Mouse (Mus musculus) adipocyte (in vitro differentiated cells): ENCODE measurements at regions not wholly inside any gene's neighbourhood (a gene's known extent, or its start where the extent isn't known, plus 50 kb on each side); places are given as distances from the start of the nearest gene placed in this dataset.

Source experiments
- DNase-seq: peaks from one replicate; pipeline ENCODE4 v3.0.0-alpha.2; 2016; ENCODE audit warnings: low spot score

DNA sequence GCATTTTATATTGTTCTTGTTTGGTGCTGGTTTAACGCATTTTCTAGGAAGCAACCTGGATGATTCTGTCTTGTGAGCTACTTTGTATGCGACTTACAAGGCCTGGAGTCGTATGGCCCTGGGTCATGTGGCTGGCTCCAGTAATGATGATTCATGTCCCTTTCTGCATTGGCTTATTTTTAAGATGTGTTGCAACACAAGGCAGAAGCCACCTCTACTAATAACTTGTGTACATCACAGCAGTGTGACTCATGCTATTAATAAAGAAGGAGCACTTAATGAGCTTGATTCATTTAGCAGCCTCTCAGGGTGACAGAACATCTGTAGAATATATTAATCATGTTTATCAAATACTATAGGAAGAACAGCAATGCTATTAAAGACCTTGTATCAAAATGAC is 84.0 kb downstream of the Slc5a7 start:
- DNase-seq = peak; percentile 25

DNA sequence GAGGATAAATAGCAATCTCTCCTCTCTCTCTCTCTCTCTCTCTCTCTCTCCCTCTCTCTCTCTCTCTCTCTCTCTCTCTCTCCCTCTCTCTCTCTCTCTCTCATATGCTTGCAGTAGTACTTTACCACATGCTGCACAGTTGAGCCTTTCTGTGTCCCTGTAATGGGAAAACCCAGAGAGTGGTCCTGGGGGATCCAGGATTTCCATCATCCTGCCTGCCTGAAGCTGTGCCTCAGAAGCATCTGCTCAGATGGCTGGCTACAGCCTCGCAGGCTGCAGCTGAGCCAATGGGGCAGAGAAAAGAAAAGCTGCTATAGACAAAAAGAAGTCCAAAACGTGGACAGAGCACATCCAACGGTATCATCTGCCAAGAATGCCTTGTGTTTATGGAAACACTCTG is 97.1 kb downstream of the Slc5a7 start:
- DNase-seq = no peak

DNA sequence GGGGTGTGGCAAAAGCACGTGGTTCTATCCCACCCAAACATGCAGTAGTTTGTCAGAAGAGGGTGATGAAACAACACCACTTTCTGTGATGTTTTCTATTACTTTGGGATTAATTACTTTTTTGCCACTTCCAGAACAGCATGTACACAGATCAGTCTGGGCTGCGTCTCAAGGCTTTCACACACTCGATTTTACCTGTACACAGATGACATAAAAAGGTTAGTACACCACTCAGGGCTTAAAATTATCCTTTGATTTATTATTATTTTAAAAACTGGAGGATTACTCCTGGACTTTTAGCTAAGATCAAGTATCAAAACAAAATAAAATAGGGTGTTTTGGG is 106.6 kb downstream of the Slc5a7 start:
- no peak for DNase-seq

DNA sequence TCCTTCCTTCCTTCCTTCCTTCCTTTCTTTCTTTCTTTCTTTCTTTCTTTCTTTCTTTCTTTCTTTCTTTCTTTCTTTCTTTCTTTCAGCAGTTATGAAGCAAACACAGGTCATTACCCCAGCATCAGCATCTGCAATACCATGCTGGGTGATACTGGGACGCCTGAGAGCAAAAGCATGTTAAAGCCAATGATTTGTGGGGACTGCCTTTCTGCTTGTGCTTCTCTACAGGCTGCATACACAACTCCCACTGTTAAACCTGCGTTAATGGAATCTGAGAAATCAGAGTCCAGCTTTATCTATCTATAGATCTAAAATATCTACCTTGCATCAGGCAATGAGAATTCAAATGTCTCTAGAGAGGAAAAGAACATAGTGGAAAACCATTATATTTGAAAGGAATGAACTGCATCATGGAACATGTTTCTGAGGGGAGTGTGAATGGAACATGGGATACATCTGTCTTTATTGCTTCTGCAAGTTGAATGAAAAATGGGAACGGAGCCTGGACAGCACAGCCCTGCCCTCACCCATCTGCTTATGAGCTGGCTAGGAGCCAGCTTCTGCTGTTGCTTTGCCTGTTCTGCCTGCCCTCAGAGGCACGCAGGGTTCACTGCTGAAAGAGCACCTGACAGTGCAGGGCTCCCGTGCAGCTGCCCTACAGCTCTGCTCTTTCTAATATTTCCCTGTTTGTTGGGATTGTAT is 107.2 kb downstream of the Slc5a7 start:
- DNase-seq = peak; percentile 40

DNA sequence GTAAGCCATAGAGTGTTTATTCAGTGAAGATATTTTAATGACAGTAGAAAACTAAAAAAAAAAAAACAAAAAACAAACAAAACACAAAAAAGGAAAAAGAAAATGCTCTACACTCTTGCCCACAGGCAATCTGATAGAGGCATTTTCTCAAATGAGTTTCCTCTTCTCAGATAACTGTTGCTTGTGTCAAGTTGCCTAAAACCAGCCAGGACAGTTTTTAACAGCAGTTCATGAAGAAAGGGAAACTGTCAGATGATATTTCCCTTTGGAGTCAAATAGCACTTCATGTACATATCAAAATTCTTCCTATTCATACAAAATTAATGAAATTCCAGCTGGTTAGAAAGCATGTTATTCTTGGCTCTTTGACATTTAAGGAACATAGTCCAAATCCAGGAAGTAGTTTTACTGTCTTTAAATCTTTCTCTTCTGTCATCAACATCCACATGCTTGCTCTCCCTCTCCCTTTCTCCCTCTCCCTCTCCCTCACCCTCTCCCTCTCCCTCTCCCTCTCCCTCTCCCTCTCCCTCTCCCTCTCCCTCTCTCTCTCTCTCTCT is 109.8 kb downstream of the Slc5a7 start:
- peak; percentile 18 for DNase-seq

DNA sequence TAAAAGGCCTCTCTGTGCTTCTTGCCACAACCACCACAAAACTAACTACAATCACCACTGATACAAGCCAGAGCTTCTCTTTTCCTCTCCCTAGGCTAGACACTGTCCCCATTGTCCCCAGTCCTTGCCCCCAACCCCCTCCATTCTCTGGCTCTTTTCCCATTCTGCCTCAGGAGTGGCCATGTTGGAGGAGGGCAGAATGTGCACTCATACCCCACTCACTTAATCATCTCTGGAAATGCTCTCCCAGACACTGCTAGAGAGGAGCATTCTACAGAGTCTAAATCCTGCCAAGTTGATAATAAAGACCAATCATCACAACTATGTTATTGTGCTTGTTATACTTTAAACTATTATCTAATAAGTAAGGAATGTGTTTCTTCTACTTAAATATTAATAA is 116.8 kb downstream of the Slc5a7 start:
- no peak for DNase-seq

DNA sequence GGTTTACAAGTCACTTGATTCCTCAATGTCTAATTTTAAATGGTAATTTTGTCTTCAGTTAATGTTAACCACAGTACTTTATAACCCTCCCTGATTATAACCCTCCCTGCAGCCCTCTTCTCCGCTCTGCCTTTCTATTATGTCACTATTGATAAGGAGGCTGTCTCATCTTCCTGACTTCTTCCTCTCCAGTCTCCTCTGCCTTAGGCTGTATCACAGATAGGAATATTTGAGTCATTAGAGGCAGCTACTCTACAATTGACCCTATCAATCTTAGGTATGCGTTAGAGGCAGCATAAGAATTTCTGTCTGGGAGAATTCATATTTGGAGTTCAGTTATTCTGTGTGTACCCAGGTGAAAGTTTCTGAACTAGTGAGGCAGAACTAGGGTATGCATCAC is 118.3 kb downstream of the Slc5a7 start:
- no peak for DNase-seq

DNA sequence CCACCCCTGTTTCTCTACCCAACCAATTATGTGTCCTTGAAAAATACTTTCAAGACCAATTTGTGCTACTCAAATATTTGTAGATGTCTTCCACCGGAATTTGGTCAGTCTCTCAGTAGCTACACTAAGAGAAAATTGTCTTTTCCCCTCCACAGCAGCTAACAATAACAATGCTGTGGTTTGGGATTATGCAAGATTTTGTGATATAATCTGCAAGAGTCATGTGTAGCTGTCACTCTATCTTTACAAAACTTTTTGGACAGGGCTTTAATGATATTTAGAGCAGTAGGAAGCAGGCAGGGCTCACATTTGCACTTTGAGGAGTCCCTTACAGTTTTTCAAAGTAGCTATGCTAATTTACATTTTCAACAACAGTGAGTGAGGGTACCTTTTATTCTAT is 128.1 kb downstream of the Slc5a7 start:
- DNase-seq = no peak

DNA sequence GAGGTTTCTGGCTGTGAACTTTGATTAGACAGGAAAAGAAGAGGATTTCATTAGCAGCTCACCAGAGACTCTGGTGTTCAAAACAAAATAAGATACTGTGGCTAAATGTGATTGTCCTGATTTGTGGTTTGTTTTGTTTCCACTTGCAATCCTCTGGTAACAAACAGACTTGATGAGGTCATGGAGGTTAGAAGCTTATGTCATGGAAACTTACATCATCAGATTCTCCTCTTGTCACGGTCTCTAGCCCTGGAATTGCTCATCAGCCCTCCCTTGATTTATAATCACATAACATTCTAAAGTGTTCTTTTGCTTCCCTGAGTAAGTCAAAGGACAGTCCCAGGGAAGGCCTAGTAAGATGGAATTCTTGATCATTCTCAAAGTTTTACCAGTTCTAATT is 130.8 kb downstream of the Slc5a7 start:
- peak; percentile 27 for DNase-seq

DNA sequence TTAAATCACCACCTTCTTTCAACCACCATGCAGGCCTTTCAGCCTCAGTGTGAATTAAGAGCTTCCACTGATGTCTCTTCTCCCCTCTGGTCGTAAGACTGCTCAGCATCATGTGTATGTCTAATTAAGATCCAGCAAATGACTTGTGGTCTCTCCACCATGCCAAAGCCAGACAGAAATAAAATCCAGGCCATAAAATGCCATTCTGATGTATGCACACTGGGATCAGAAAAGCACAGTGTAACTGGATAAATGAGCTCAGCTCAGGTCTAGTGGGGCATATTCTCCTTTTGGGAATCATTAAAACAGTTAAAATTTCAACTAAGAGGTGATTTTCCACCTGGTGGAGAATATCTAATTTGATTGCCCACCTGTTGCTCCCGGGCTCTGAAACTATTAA is 136.5 kb downstream of the Slc5a7 start:
- no peak for DNase-seq

DNA sequence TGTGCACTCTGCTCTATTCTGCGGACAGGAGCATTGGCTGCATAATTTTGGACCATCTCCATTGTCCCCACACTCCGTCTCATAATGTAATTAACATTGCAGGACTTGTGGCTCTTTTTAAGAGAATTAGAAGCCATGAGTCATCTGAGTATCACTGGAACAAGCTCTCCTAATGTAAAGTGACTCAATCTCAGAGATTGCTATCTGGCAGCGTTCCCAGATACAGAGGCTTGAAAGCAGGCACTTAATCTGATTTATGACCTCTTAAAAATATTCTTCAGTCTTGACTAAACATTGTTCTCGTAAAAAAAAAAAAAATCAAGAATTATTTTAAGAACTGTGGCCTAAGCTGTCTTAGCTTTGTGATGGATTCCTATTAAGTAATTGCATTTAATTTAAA is 140.1 kb downstream of the Slc5a7 start:
- peak; percentile 93 for DNase-seq

DNA sequence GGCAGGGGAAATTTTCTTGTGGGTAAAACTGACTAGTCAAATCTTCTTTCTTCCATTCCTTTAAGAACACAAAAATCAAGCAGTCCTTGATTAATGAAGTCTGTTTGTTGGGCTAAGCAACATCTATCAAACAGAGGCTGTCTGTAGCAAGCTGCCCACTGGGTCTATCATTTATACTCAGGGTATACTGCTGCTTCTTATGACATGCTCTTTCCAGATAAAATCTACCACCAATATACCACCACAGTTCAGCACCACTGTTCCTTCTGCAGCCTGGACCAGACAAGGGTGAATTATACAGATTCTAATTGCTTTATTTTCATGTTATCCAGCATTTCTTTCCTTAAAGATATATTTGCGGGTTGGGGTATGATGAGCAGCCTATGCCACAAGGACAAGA is 140.5 kb downstream of the Slc5a7 start:
- DNase-seq = no peak

DNA sequence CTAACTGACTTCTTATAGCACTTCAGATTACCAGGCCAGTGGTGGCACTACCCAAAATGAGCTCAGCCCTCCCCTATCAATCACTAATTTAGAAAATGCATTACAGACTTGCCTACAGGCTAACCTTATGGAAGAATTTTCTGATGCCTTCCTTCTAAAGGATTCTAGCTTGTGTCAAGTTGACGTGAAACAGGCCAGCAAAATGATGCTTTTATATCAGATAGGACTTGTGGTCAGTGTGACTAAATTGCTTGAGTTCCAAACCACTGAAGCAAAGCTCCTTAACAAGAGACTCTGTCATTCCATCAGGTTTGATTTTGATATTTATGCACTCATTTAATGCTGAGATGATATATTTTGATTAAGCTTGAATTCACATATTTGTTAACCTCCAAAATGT is 143.0 kb downstream of the Slc5a7 start:
- no peak for DNase-seq

DNA sequence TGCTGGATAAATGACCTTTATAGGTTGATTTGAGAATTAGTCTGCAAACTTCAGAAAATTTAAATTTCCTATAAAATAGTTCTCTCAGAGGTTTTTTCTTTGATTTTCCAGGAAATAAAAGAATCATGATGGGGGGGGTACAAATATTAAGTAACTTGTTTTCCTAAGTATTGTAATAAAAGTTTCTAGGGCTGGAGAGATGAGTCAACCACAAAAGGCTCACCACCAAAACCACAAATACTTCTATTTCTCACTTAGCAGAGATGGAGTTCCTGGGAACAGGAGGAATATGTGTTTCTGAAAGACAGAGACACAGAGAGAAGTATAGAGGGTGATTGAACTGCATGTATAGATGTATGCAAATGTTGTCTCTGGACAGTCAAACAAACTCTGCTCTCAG is 144.3 kb downstream of the Slc5a7 start:
- DNase-seq = no peak
